Mouse (Mus musculus): ENCODE results near the gene Gm884. TPM values are rescaled to one million over a fixed set of nuclear protein-coding genes. Genes with fewer than 3 reads are reported as not detected.

Gene Gm884
- not detected in 2 replicates for polyA plus RNA-seq (2015; fragmentation: Nextera tagmentation; extraction: Ambion mirVana)

GRCm38 (mm10) chr11:103621040-103621439 is at the start of gene Gm884:
Gene Gm884 (minus strand): TSS chr11:103621140.
- no peaks in the 10 kb centered on the region for H3K27me3 ChIP-seq
- H3K4me3 ChIP-seq, result no peak within 1 kb of the TSS
- H3K9me3 ChIP-seq (replicated peaks), result no peaks in the 10 kb centered on the region
- no peak within 1 kb of the TSS for H3K9ac ChIP-seq
- no peaks in the 10 kb centered on the region for H3K36me3 ChIP-seq (ENCODE audit: poor library complexity, severe bottlenecking)
- no peak for ATAC-seq
- 83% methylated on average over 9 of the region's 9 CpGs for WGBS
- no peak within 1 kb of the TSS for H3K27ac ChIP-seq
- no peaks in the 10 kb centered on the region for H3K4me1 ChIP-seq
- H3K4me2 ChIP-seq, result no peak within 1 kb of the TSS

- Histone ChIP-seq H3K27ac (no peak overlapping the region), H3K4me3 (no peak overlapping the region), H3K27me3 (peaks cover 15% of the 10 kb centered on the region), H3K4me1 (peaks cover 27% of the 10 kb centered on the region), H3K9me3 (replicated peaks) (no peaks in the 10 kb centered on the region), H3K36me3 (ENCODE audit: poor library complexity, severe bottlenecking) (no peaks in the 10 kb centered on the region), H3K9ac (no peak overlapping the region), H3K4me2 (0 out of 2 replicates have a peak overlapping the region, but pooled peaks have one; percentile 18)
- WGBS, result 21% methylated on average over 13 of the region's 13 CpGs
- peak; percentile 43; the same call in 1 of the 2 replicates for ATAC-seq
Measured at GRCm38 (mm10) chr11:103666907-103667426, 46.0 kb upstream of the Gm884 start.

- Histone ChIP-seq H3K27ac (peak overlapping the region; percentile 61), H3K36me3 (ENCODE audit: poor library complexity, severe bottlenecking) (no peaks in the 10 kb centered on the region), H3K4me2 (peak overlapping the region; percentile 18; the same call in 1 of the 2 replicates), H3K9me3 (replicated peaks) (no peaks in the 10 kb centered on the region), H3K27me3 (peaks cover 17% of the 10 kb centered on the region), H3K4me1 (peaks cover 27% of the 10 kb centered on the region), H3K9ac (peak overlapping the region; percentile 38; the same call in 1 of the 2 replicates), H3K4me3 (no peak overlapping the region)
- WGBS, result 14% methylated on average over 10 of the region's 10 CpGs
- peak; percentile 87 for ATAC-seq
Measured at GRCm38 (mm10) chr11:103666181-103666906, 45.4 kb upstream of the Gm884 start.

- no peak overlapping the region for H3K4me3 ChIP-seq
- ATAC-seq, result peak; percentile 41; the same call in 1 of the 2 replicates
- no peaks in the 10 kb centered on the region for H3K36me3 ChIP-seq (ENCODE audit: poor library complexity, severe bottlenecking)
- peak overlapping the region; percentile 18 for H3K4me2 ChIP-seq
- H3K27me3 ChIP-seq, result peaks cover 17% of the 10 kb centered on the region
- peak overlapping the region; percentile 61 for H3K27ac ChIP-seq
- H3K9me3 ChIP-seq (replicated peaks), result no peaks in the 10 kb centered on the region
- no peak overlapping the region for H3K9ac ChIP-seq
- H3K4me1 ChIP-seq, result peaks cover 27% of the 10 kb centered on the region
- WGBS, result 41% methylated on average over 1 of the region's 1 CpGs
Measured at GRCm38 (mm10) chr11:103665695-103666094, 44.8 kb upstream of the Gm884 start.

- H3K27me3 ChIP-seq, result peaks cover 28% of the 10 kb centered on the region
- no peak overlapping the region for H3K27ac ChIP-seq
- no peak overlapping the region for H3K4me3 ChIP-seq
- 91% methylated on average over 8 of the region's 8 CpGs for WGBS
- H3K36me3 ChIP-seq (ENCODE audit: poor library complexity, severe bottlenecking), result no peaks in the 10 kb centered on the region
- no peaks in the 10 kb centered on the region for H3K9me3 ChIP-seq (replicated peaks)
- H3K4me2 ChIP-seq, result no peak overlapping the region
- no peak for ATAC-seq
- no peak overlapping the region for H3K9ac ChIP-seq
- H3K4me1 ChIP-seq, result peaks cover 27% of the 10 kb centered on the region
Measured at GRCm38 (mm10) chr11:103663119-103663518, 42.2 kb upstream of the Gm884 start.

- peaks cover 26% of the 10 kb centered on the region for H3K4me1 ChIP-seq
- peaks cover 30% of the 10 kb centered on the region for H3K27me3 ChIP-seq
- 87% methylated on average over 5 of the region's 5 CpGs for WGBS
- no peak overlapping the region for H3K4me3 ChIP-seq
- no peak for ATAC-seq
- no peak overlapping the region for H3K4me2 ChIP-seq
- H3K27ac ChIP-seq, result no peak overlapping the region
- no peaks in the 10 kb centered on the region for H3K9me3 ChIP-seq (replicated peaks)
- H3K36me3 ChIP-seq (ENCODE audit: poor library complexity, severe bottlenecking), result no peaks in the 10 kb centered on the region
- H3K9ac ChIP-seq, result no peak overlapping the region
Measured at GRCm38 (mm10) chr11:103662546-103662945, 41.6 kb upstream of the Gm884 start.

- Histone ChIP-seq H3K9ac (no peak overlapping the region), H3K36me3 (ENCODE audit: poor library complexity, severe bottlenecking) (no peaks in the 10 kb centered on the region), H3K27me3 (peaks cover 37% of the 10 kb centered on the region), H3K4me2 (no peak overlapping the region), H3K4me1 (peaks cover 19% of the 10 kb centered on the region), H3K4me3 (no peak overlapping the region), H3K27ac (no peak overlapping the region), H3K9me3 (replicated peaks) (no peaks in the 10 kb centered on the region)
- WGBS, result 65% methylated on average over 4 of the region's 4 CpGs
- ATAC-seq, result no peak; the same call in 1 of the 2 replicates
Measured at GRCm38 (mm10) chr11:103661863-103662262, 40.9 kb upstream of the Gm884 start.

- 70% methylated on average over 7 of the region's 7 CpGs for WGBS
- Histone ChIP-seq H3K4me2 (no peak overlapping the region), H3K4me3 (no peak overlapping the region), H3K9ac (no peak overlapping the region), H3K9me3 (replicated peaks) (no peaks in the 10 kb centered on the region), H3K27ac (no peak overlapping the region), H3K27me3 (peaks cover 57% of the 10 kb centered on the region), H3K4me1 (no peaks in the 10 kb centered on the region), H3K36me3 (ENCODE audit: poor library complexity, severe bottlenecking) (no peaks in the 10 kb centered on the region)
- ATAC-seq, result no peak
Measured at GRCm38 (mm10) chr11:103658189-103658588, 37.2 kb upstream of the Gm884 start.

GRCm38 (mm10) chr11:103656520-103656919 is 35.6 kb upstream of the Gm884 start:
- 6% methylated on average over 3 of the region's 3 CpGs for WGBS
- H3K27me3 ChIP-seq, result peaks cover 69% of the 10 kb centered on the region
- no peak for ATAC-seq

GRCm38 (mm10) chr11:103653359-103653965 is 32.5 kb upstream of the Gm884 start:
- H3K27ac ChIP-seq, result no peak overlapping the region
- WGBS, result 75% methylated on average over 10 of the region's 10 CpGs
- no peak overlapping the region for H3K4me3 ChIP-seq
- H3K36me3 ChIP-seq (ENCODE audit: poor library complexity, severe bottlenecking), result no peaks in the 10 kb centered on the region
- H3K4me1 ChIP-seq, result peaks cover 11% of the 10 kb centered on the region
- H3K9ac ChIP-seq, result no peak overlapping the region
- H3K27me3 ChIP-seq, result peaks cover 92% of the 10 kb centered on the region
- no peaks in the 10 kb centered on the region for H3K9me3 ChIP-seq (replicated peaks)
- ATAC-seq, result no peak
- H3K4me2 ChIP-seq, result no peak overlapping the region

More at GRCm38 (mm10) chr11:103656520-103656919, 35.6 kb upstream of the Gm884 start:
- no peak overlapping the region for H3K9ac ChIP-seq
- no peak overlapping the region for H3K4me3 ChIP-seq
- H3K27ac ChIP-seq, result no peak overlapping the region
- no peaks in the 10 kb centered on the region for H3K9me3 ChIP-seq (replicated peaks)
- H3K4me1 ChIP-seq, result no peaks in the 10 kb centered on the region
- H3K4me2 ChIP-seq, result no peak overlapping the region
- H3K36me3 ChIP-seq (ENCODE audit: poor library complexity, severe bottlenecking), result no peaks in the 10 kb centered on the region

GRCm38 (mm10) chr11:103651426-103651825 is 30.5 kb upstream of the Gm884 start:
- Histone ChIP-seq H3K9me3 (replicated peaks) (no peaks in the 10 kb centered on the region), H3K27me3 (peaks cover 96% of the 10 kb centered on the region), H3K4me3 (no peak overlapping the region), H3K36me3 (ENCODE audit: poor library complexity, severe bottlenecking) (no peaks in the 10 kb centered on the region), H3K4me2 (no peak overlapping the region), H3K27ac (no peak overlapping the region), H3K9ac (no peak overlapping the region), H3K4me1 (peaks cover 14% of the 10 kb centered on the region)
- ATAC-seq, result no peak
- WGBS, result 81% methylated on average over 6 of the region's 6 CpGs

- peak overlapping the region; percentile 62 for H3K4me2 ChIP-seq
- H3K9me3 ChIP-seq (replicated peaks), result no peaks in the 10 kb centered on the region
- 1% methylated on average over 37 of the region's 37 CpGs for WGBS
- H3K27ac ChIP-seq, result no peak overlapping the region
- ATAC-seq, result no peak
- H3K9ac ChIP-seq, result no peak overlapping the region
- H3K27me3 ChIP-seq, result peaks cover 96% of the 10 kb centered on the region
- no peaks in the 10 kb centered on the region for H3K36me3 ChIP-seq (ENCODE audit: poor library complexity, severe bottlenecking)
- peaks cover 14% of the 10 kb centered on the region for H3K4me1 ChIP-seq
- peak overlapping the region; percentile 38 for H3K4me3 ChIP-seq
Measured at GRCm38 (mm10) chr11:103649983-103650493, 29.1 kb upstream of the Gm884 start.

All from forebrain, embryonic 13.5 days (tissue).